Mouse (Mus musculus): ENCODE results near the gene Gm10639.
"Not testable (repeated sequence)": the region's sequence is repeated elsewhere in the genome, so short reads cannot be mapped to it uniquely, and the experiment has no call there.

Gene Gm10639

DNA sequence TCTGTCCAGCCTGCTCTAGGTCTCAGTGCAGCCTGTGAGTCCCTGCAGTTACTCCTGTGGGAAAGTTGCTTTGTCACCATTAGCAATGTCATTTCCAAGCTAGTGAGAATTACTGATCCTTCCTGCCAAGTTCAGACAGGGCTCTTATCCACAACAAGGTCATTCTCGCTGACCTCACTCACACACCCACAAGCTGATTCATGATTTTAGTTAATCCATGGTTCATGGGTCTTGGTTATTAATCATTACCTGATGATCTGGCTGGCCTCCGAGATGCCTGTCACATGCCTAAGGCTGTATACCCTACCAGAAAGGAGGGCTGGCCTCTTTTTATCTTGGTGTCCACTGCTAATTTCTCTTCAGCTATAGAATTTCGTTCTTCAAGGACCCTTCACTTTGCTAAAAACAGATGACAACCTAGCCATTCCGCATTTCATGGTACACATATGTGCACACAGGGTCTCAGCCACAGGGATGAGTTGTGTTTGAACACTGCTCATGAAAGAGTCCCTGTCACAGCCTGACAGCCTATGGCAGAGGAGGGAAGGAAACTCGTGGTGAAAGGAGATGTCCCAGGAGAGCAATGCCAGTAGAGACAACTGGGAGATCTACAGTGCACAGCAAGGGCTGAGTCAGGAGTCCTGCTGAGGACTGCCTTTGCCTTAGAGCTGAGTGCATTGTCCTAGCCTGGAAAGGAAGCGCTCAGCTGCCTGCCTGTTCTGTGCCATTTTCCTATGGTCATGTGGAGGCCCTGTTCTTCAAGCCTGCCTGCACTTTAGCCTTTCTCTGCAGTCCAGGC is 58.7 kb downstream of the Gm10639 start:
- DNase-seq (ENCODE audit: low spot score): not testable (repeated sequence)

DNA sequence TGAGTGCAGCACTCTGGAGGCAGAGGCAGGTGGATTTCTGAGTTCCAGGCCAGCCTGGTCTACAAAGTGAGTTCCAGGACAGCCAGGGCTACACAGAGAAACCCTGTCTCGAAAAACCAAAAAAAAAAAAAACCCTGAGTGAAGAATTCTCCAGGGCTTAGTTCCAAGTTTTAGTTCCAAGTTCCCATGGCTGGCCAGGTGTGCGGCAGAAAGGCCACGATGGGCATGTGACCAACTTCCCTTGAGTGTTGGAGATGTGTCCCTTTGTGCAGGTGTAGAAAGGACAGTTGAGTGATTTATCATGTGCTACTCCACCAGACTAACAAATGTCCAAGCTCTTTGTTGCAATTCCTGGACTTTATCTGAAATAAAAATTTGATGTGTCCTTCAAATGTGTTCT is 59.4 kb downstream of the Gm10639 start:
- DNase-seq (ENCODE audit: low spot score): not testable (repeated sequence)

DNA sequence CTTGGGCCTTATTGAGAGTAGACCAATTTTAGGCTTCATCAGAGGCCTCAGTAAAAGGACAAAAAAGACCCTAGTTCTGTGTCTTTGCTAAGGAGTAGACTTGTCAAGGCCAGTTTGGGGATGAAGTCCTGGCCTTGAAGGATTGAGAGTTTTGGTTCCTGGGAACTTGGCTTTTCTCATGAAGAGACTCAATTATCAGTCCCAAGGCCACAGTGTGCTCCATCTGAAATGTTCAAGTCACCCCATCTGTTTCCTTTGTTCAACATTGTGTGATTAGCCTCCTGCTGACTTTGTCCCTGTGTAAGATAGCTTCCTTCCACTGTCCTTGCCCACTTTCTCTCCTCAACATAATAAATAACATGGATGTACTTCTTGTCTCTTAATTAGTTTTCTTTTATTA is 60.3 kb downstream of the Gm10639 start:
- DNase-seq (ENCODE audit: low spot score): not testable (repeated sequence)

DNA sequence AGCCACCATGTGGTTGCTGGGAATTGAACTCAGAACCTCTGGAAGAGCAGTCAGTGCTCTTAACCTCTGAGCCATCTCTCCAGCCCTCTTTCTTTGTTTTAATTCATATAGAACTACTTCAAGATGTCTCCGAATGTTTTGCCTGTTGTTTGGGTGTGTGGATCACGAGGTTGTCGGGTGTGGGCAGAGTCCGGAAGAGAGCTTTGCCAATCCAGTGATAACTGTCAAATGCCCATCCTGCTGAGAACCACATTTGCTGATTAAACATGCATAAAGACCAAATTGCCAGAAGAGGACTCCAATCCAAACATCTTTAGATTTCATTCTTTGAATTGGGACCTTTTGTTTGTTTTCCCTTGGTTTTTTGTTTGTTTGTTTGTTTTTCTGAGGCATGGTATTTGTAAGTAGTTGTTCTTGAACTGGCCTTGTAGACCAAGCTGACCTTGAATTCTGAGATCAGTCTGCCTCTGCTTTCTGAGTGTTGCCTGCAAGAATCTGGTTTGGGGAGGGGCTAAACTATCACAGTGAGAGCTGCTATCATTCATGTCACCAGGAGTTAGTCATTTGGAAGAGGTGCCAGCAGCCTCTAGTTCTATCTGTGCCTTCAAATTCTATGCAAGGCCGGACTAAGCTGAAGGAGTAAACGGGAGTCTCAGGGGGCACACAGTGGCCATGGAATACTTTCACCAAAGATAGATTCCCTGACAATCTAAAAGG is 61.9 kb downstream of the Gm10639 start:
- DNase-seq (ENCODE audit: low spot score): no peak

All from lung, postnatal 25 days (tissue).